Mouse (Mus musculus): ENCODE data around the gene Mrpl32.

Gene Mrpl32

DNA sequence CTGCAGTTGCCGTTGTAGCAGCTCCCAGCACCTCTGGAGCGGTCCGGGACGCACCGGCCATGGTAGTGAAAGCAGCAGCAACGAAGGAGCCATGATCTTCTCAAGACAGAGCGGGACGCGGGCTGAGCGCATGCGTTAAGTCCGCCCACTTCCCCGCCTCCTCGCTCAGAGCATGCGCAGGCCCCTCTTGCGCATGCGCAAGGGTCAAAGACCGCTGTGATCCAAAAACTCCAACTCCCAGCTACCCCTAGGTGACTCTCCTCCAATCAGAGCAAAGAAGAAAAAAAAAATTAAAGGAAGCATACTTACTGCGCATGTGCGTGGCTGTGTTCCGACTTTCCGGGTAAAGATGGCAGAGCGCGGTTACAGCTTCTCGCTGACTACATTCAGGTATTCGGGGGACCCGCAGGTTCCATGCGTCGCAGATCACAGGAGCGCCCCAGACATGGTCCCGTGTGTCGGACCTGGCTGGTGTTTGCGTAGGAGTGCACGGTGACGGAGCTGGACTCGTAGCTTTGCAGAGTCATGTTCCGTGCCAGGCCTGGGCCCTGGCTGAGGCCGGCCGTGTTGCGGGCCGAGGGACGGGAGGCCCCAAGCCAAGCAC lies at the start of gene Mrpl32, which contains the start of gene Psma2:
Gene Mrpl32 (minus strand): TSS at position 240 of the 604 bp plus-strand sequence.
Gene Psma2 (plus strand): TSS at position 315 of the 604 bp plus-strand sequence.
- DNase-seq (ENCODE audit: low read depth) = peak; percentile 100

DNA sequence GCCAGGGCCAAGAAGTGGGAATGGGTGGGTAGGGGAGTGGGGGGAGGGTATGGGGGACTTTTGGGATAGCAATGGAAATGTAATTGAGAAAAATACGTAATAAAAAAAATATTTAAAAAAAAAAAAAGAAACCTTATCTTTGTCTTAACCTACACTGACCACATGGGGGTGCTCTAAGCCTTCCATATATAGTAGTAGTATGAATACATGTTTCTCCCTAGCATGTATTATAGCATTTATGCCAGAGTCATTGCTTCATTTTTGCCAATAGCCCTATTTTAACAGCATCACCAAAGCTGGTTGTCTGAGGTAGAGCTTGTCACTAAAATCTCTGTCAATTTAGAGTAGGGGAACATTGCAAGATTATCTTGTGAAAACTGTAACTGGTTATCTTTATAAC lies 36.3 kb upstream of the Mrpl32 start:
- peak; percentile 38 for DNase-seq (ENCODE audit: low read depth)

DNA sequence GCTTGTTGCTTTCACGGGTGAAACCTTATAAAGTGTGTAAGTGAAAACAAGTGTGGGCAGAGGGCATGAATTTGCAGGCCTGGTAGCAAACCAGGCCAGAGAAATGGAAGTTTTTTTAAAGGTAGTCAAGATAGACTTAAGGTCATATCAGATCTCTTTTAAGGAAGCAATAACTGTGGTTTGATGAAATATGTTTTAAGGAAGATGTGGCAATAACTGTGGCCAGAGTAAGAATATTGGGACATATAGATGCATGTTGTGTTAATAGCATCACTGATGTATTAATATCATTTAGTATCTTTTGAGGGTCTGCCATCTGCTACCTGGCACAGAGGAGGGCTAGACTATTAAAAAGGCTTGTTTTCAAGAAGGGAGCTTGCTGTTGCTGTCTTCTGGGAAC lies 27.0 kb upstream of the Mrpl32 start:
- DNase-seq (ENCODE audit: low read depth) = no peak

DNA sequence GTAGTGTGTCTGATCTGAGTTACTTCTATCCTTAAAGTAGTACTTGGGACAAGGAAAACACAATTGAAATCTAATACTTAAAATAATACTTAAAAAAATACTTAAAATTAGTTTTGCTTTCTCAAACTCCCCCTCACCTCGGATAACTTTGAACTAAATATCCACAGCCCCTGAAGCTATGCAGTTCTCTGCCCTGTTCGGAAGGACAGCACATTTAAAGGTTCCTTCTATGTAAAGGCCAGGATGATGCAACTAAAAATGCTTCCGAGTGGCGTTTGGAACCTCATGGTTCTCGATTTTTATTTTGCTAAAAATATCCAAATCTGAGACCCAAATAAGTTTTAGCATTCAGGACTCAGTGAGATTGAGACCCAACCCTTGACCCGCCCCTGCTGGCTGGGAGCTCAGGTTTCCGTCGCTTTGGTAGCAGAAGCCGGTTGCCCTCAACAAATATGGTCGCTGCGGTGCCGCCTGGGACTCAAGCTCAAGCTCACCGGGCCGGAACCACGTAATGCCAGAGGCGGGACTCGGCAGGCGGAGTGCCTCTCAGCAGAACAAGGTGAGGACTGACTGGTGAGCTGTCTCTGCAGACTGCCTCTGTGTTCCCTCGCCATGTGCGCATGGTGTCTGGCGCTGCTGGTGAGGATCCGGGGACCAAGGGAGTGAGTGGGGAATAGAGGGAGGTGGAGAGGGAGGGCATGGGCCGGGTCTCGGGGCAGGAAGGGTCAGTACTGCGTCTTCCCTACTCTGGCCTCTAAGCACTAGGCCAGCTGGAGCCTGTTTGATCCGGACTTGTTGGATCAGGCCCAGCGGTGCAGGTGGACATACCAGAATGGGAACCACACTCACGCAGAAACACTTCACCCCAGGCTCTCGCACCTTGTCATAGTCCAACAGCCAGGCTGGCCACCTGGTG lies 17.0 kb upstream of the Mrpl32 start, which contains the start of gene AW209491:
Gene AW209491 (plus strand): TSS at position 429 of the 916 bp plus-strand sequence.
- DNase-seq (ENCODE audit: low read depth) = peak; percentile 95

DNA sequence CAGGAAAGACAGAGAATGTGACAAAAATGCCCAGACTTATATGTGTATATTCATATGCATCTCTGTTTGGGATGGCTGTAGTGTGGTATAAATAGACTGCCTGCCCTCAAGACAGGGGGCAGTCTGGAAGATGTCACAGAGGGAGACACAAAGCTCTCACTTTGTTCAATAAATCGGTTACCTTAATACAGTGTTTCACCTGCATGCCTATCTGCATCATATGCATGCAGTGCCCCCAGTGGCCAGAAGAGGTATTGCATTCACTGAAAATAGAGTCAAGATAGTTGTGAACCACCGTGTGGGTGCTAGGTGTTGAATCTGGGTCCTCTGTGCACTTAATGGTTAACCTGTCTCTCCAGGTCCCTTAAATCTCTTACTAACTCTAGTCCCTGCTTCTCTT lies 5.8 kb upstream of the Mrpl32 start:
- peak; percentile 86 for DNase-seq (ENCODE audit: low read depth)

DNA sequence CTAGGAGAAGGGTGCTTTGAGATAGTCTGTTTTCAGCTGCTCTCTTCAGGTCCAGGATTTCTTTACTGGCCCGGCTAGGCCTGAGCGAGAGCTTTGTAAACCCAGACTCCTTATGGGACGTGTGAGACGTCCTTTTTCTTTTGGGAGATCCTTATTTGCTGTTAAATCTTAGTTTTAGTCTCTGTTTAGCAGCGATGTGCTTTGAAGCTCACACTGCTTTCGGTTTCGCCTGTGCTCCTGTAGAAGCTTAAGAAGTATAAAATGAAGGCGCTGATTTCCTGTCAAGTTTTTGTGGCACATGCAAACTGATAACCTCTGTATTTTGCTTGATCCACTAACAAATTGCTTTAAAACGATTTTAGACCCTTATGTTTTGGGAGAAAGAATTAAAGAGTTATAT lies 588 bp upstream of the Mrpl32 start:
- peak; percentile 75 for DNase-seq (ENCODE audit: low read depth)

DNA sequence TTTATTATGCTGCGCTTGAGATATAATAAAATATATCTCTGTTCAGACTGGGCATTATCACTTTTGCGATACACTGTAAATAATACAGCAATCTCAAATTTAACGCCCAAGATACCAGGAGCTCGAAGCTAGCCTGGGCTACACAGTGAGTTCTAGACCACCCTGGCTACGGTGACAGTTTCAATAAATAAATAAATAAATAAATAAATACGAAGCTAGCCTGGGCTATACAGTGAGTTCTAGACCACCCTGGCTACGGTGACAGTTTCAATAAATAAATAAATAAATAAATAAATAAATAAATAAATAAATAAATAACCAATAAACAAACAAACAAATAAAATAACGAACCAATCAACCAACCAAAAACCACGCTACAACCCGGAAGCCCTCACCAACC lies 502 bp downstream of the Mrpl32 start:
- no peak for DNase-seq (ENCODE audit: low read depth)

DNA sequence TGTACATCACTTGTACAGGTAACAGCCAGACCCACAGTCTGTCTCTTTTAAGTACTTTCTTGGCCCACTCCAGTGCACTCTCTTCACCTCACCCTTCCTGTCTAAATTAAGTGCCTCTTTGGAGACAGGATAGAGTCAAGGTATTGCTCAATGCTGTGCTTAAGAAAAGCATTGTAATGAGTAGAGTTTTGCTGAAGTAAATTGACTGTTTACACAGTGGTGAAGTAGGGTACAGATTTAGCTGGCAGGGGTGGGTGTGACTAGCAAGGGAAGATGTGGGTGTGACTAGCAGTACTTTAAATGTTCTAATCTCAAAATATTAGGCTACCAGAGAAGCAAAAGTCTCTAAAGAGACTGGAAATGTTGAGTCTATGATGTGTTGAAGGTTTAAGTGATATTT lies 5.3 kb downstream of the Mrpl32 start:
- DNase-seq (ENCODE audit: low read depth) = no peak

DNA sequence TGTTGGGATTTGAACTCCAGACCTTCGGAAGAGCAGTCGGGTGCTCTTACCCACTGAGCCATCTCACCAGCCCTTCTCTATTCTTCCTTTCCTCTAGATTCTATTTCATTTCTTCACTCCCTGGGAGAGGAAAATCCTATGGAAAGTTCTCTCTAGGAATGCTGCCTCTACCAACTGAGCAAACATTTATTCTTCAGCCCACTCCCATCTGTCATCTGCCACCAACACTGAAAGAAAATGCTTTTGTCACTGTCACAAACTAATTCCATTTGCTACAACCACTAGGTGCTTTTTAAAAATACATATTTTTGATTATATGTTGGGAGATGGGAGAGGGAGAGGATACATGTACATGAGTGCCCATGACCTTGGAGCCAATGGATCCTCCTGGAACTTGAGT lies 10.2 kb downstream of the Mrpl32 start:
- DNase-seq (ENCODE audit: low read depth) = no peak

DNA sequence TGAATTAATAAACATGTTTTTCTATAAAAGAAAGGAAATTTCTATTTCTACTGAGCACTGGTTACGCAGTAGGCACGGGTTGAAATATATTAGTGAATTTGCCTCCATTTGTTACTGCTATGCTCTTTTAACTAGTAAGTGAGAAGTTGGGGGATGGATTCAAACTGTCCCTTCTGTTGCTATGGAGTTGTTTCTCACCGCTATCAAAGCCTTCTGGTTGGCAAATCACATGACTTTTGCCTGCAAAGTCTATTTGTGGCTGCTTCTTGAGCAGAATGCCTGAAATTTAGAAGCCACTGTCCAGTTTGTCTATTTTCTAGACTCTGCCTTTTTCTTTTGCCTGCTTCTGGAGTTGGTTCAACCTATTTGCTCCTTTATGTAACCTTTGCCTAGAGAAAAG lies 32.6 kb downstream of the Mrpl32 start:
- no peak for DNase-seq (ENCODE audit: low read depth)

DNA sequence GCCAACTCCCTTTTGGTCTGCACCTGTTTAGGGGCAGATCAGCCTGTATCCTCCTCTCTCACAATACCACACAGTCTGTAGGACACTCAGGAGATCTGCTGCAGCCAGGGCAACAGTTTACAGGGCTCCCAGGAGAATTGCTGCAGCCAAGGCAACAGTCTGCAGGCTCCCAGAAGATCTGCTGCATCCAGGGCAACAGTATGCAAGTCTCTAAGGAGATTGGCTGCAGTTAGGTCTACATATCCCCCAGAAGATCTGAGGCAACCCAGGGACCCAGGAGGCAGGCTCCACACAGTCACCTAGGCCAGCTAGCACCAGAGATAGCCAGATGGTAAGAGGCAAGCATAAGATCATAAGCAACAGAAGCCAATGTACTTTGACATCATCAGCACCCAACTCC lies 38.8 kb downstream of the Mrpl32 start:
- DNase-seq (ENCODE audit: low read depth) = no peak

DNA sequence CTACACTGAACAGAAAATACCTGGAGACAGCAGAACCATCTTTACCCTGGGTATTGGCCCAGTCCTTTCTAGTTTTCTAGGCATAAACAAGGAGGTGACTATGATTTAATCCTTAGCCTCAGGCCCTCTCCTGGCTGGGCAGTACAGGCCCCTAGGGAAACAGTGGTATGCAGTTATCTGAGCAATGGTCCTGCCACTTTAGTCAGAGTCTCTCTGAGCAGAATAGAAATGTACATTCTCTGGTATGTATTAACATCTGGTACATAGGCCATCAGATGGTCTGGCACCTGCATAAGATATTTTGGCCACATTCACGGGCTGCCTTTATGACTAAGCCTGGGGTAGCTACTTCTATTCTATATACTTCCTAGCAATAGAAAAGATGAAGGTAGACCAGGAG lies 51.6 kb downstream of the Mrpl32 start:
- DNase-seq (ENCODE audit: low read depth) = no peak

Data from naive thymus-derived CD4-positive, alpha-beta T cell, adult 2 months (primary cell).